Mouse (Mus musculus) leukemia stem cell, adult 10-12 weeks (primary cell): ENCODE measurements around the gene Otx2. TPM values are rescaled to one million over a fixed set of nuclear protein-coding genes. Genes with fewer than 3 reads are reported as not detected.

Source experiments
- polyA plus RNA-seq: library from polyadenylated mRNA; stranded (reverse); fragments of >175 nt; gene quantifications from 2 replicates; pipeline ENCODE4 v1.2.3, GENCODE M21; 2012; ENCODE audit warnings: low replicate concordance

Gene Otx2
- polyA plus RNA-seq = not detected in 2 replicates

GRCm38 (mm10) chr14:48673541-48673940 is at the start of gene Otx2:
Gene Otx2 (minus strand): TSS chr14:48673819.

Other genes starting within 250 kb of the Otx2 start
- gene Tmem260, start 227.7 kb downstream of the Otx2 start, polyA plus RNA-seq = 6.0 and 7.3 TPM in 2 replicates